In genomic region chr6:29266936-29267335, GRCm38 (mm10) we compare ENCODE assay signal across 21 mouse cellular contexts. TPM values are rescaled to one million over a fixed set of nuclear protein-coding genes. Genes with fewer than 3 reads are reported as not detected.
"Had no signal": no experiment of that assay in that cellular context is flagged by ENCODE, and none has a peak within 500 bp of the region (broad histone marks: within the 10 kb centered on the region; RNA-seq: fewer than 3 reads in every experiment).

No protein-coding gene starts in this region.

- H3K9me3 ChIP-seq: intestine, embryonic 15.5 days; limb, embryonic 15.5 days; lung, embryonic 15.5 days; megakaryocyte, embryonic 14.5 days; midbrain, embryonic 12.5 days had no signal

- H3K36me3 ChIP-seq: intestine, embryonic 15.5 days; limb, embryonic 15.5 days; lung, embryonic 15.5 days; midbrain, embryonic 12.5 days had no signal

- DNase-seq: kidney, adult 2 months; kidney, postnatal 25 days; layer of hippocampus, postnatal 36 days; lung, postnatal 14 days; right cerebral cortex, adult 18-20 months; right cerebral cortex, postnatal 25 days; thymus, adult 2 months; thymus, postnatal 25 days had no signal

- ATAC-seq: intestine, embryonic 15.5 days; midbrain, embryonic 16.5 days had no signal

- H3K4me2 ChIP-seq: intestine, embryonic 15.5 days; limb, embryonic 15.5 days; lung, embryonic 15.5 days; midbrain, embryonic 12.5 days had no signal

- H3K4me3 ChIP-seq: intestine, embryonic 15.5 days; limb, embryonic 15.5 days; lung, embryonic 15.5 days; megakaryocyte, embryonic 14.5 days; midbrain, embryonic 12.5 days had no signal

- H3K9ac ChIP-seq: intestine, embryonic 15.5 days; limb, embryonic 15.5 days; lung, embryonic 15.5 days; midbrain, embryonic 12.5 days had no signal

- H3K4me1 ChIP-seq: limb, embryonic 15.5 days had no signal

- H3K27me3 ChIP-seq: intestine, embryonic 15.5 days; limb, embryonic 15.5 days; lung, embryonic 15.5 days had no signal

- H3K27ac ChIP-seq: intestine, embryonic 15.5 days; limb, embryonic 15.5 days; lung, embryonic 15.5 days; macrophage; midbrain, embryonic 12.5 days had no signal

RNA-seq across cellular contexts. Expression of gene Fam71f2, which starts 12.5 kb away (rescaled TPM):
- polyA plus RNA-seq: macrophage had no signal

RNA-seq across cellular contexts. Expression of gene Fam71f1, which starts 52.0 kb away (rescaled TPM):
- total RNA-seq: layer of hippocampus, postnatal 36 days; left cerebral cortex, adult 8-10 months; left cerebral cortex, postnatal 25 days had no signal
- polyA plus RNA-seq: intestine, embryonic 15.5 days; limb, embryonic 15.5 days; lung, embryonic 15.5 days; macrophage; midbrain, embryonic 12.5 days; midbrain, embryonic 16.5 days; neural tube, embryonic 14.5 days; small intestine, adult 2 months; stomach, embryonic 14.5 days; thymus, adult 2 months; urinary bladder, adult 2 months had no signal
